In genomic region chr2:59761183-59761582, GRCm38 (mm10) we compare ENCODE assay signal across 17 mouse cellular contexts.
A peak's percentile ranks its signal among the peaks of the same experiment; 100 is the strongest.
DNase-seq lines count a peak whose midpoint lies in the region; ATAC-seq and TF ChIP-seq lines count a peak whose summit lies in the region.
"Had no signal": no experiment of that assay in that cellular context is flagged by ENCODE, and none has a peak within 500 bp of the region (broad histone marks: within the 10 kb centered on the region; RNA-seq: fewer than 3 reads in every experiment).

No protein-coding gene starts in this region.

- no peak for ATAC-seq in heart, embryonic 16.5 days (replicated peaks; ENCODE audit: extremely low read depth, insufficient read depth, low FRiP score)
- ATAC-seq in liver, postnatal 0 days = no peak
- ATAC-seq: activated CD4-positive, CD25-positive, alpha-beta regulatory T cell, adult 4 months; forebrain, embryonic 13.5 days; forebrain, postnatal 0 days; Patski had no signal

- no peak overlapping the region for H3K9ac ChIP-seq in heart, embryonic 16.5 days (ENCODE audit: low read length)
- no peak overlapping the region for H3K9ac ChIP-seq in liver, postnatal 0 days (replicated peaks)
- H3K9ac ChIP-seq: embryonic facial prominence, embryonic 12.5 days; forebrain, embryonic 13.5 days; forebrain, postnatal 0 days had no signal

- DNase-seq in heart, adult 11 months = no peak
- DNase-seq in Muller cell, postnatal 12 days (ENCODE audit: inconsistent ontology term) = peak; percentile 80
- peak; percentile 50 for DNase-seq in retina, embryonic 14.5 days (ENCODE audit: low spot score)
- no peak for DNase-seq in heart, postnatal 36 days
- no peak for DNase-seq in liver, postnatal 0 days
- DNase-seq: adrenal gland, adult 8-10 months; adrenal gland, postnatal 36 days; cerebellum, adult 11-12 months; cerebellum, adult 9-10 months; cerebellum, postnatal 25 days; forebrain, postnatal 0 days had no signal

- H3K4me1 ChIP-seq in heart, embryonic 16.5 days (ENCODE audit: control insufficient read depth, insufficient read depth, low read length) = peaks cover 28% of the 10 kb centered on the region
- H3K4me1 ChIP-seq in liver, postnatal 0 days (ENCODE audit: insufficient read depth) = no peaks in the 10 kb centered on the region

- H3K4me3 ChIP-seq in heart, embryonic 16.5 days (ENCODE audit: low read length) = no peak overlapping the region
- no peak overlapping the region for H3K4me3 ChIP-seq in liver, postnatal 0 days (ENCODE audit: low read depth, low read length)
- H3K4me3 ChIP-seq: embryonic facial prominence, embryonic 10.5 days; embryonic facial prominence, embryonic 12.5 days; forebrain, embryonic 13.5 days had no signal

- no peak for TF ChIP-seq CTCF in liver, postnatal 0 days (IDR thresholded peaks at IDR 0.05; ENCODE audit: low read depth)

- peaks cover 3% of the 10 kb centered on the region; the same call in 1 of the 2 replicates for H3K36me3 ChIP-seq in heart, embryonic 16.5 days (ENCODE audit: control insufficient read depth, insufficient read depth)
- H3K36me3 ChIP-seq in liver, postnatal 0 days (replicated peaks; ENCODE audit: insufficient read depth, low read length) = no peaks in the 10 kb centered on the region

- H3K27ac ChIP-seq in heart, embryonic 16.5 days (ENCODE audit: low read length) = 0 out of 2 replicates have a peak overlapping the region, but pooled peaks have one; percentile 37
- no peak overlapping the region for H3K27ac ChIP-seq in liver, postnatal 0 days (ENCODE audit: low read depth)
- H3K27ac ChIP-seq: embryonic facial prominence, embryonic 10.5 days; embryonic facial prominence, embryonic 12.5 days; forebrain, embryonic 13.5 days had no signal

- intact Hi-C loops in heart, postnatal 36 days (cut with DNase I) = no loop called here

- TF ChIP-seq EP300 in liver, postnatal 0 days (IDR thresholded peaks at IDR 0.05; ENCODE audit: low read depth) = no peak

- H3K4me2 ChIP-seq in heart, embryonic 16.5 days (ENCODE audit: low read depth, low read length) = no peak overlapping the region
- H3K4me2 ChIP-seq in liver, postnatal 0 days (ENCODE audit: low read depth, low read length) = no peak overlapping the region
- H3K4me2 ChIP-seq: embryonic facial prominence, embryonic 12.5 days; forebrain, embryonic 13.5 days had no signal

- no peaks in the 10 kb centered on the region for H3K9me3 ChIP-seq in heart, embryonic 16.5 days (replicated peaks; ENCODE audit: control insufficient read depth, low read length)
- H3K9me3 ChIP-seq in liver, postnatal 0 days (ENCODE audit: low read length) = no peaks in the 10 kb centered on the region
- H3K9me3 ChIP-seq: embryonic facial prominence, embryonic 10.5 days; embryonic facial prominence, embryonic 12.5 days; forebrain, embryonic 13.5 days had no signal

- H3K27me3 ChIP-seq in heart, embryonic 16.5 days (ENCODE audit: control insufficient read depth, insufficient read depth, low read length) = no peaks in the 10 kb centered on the region
- no peaks in the 10 kb centered on the region for H3K27me3 ChIP-seq in liver, postnatal 0 days (ENCODE audit: insufficient read depth, low read length)
- H3K27me3 ChIP-seq: embryonic facial prominence, embryonic 12.5 days; forebrain, embryonic 13.5 days; Patski had no signal

- 65% methylated on average over 12 of the region's 12 CpGs for WGBS in heart, embryonic 16.5 days
- WGBS in liver, postnatal 0 days (ENCODE audit: insufficient replicate concordance) = 81% methylated on average over 12 of the region's 12 CpGs

Comparison
In these comparisons a context has a peak if more than half of its experiments do, and no peak if none do; other contexts are left out.
1. DNase-seq: peak in Muller cell, postnatal 12 days (single experiment) and retina, embryonic 14.5 days (single experiment); none in heart, adult 11 months (single experiment), heart, postnatal 36 days (0 of 2) and liver, postnatal 0 days (single experiment).